Mouse (Mus musculus) thymus, adult 2 months (tissue): ENCODE results near the gene Cpvl.

Experiments used
- CTCF ChIP-seq: fragments of 200-500 bp; IDR thresholded peaks from 2 replicates; pipeline ENCODE4 v1.5.1; 2012; ENCODE audit warnings: mild to moderate bottlenecking, control low read depth, low read length, moderate library complexity, borderline replicate concordance; ENCODE audit not compliant: control insufficient read depth, poor library complexity, insufficient read depth; ENCODE audit errors: extremely low read depth
- POLR2A ChIP-seq: fragments of 200-500 bp; IDR thresholded peaks from 2 replicates; pipeline ENCODE4 v1.6.1; 2012; ENCODE audit warnings: mild to moderate bottlenecking, low read length, control low read depth, moderate library complexity; ENCODE audit not compliant: control insufficient read depth, poor library complexity, insufficient read depth; ENCODE audit errors: extremely low read depth

- TF ChIP-seq CTCF (no peak), POLR2A (no peak)
These were observed 30.1 kb upstream of the Cpvl start for GRCm38 (mm10) chr6:54008448-54009120.
